8 mouse cellular contexts compared by ENCODE assay signal in genomic region chr6:112945181-112945751, GRCm38 (mm10). TPM values are rescaled to one million over a fixed set of nuclear protein-coding genes. Genes with fewer than 3 reads are reported as not detected.
DNase-seq lines count a peak whose midpoint lies in the region; ATAC-seq and TF ChIP-seq lines count a peak whose summit lies in the region.

No protein-coding gene starts in this region.

- WGBS in heart, postnatal 0 days = 55% methylated on average over 13 of the region's 14 CpGs
- 18% methylated on average over 14 of the region's 14 CpGs for WGBS in hindbrain, embryonic 10.5 days

- H3K36me3 ChIP-seq in heart, postnatal 0 days (replicated peaks; ENCODE audit: control insufficient read depth, insufficient read depth, low read length) = no peaks in the 10 kb centered on the region
- peaks cover 38% of the 10 kb centered on the region for H3K36me3 ChIP-seq in hindbrain, embryonic 10.5 days

- peak overlapping the region; percentile 6; the same call in 1 of the 2 replicates for H3K9ac ChIP-seq in heart, postnatal 0 days (replicated peaks; ENCODE audit: low read depth, low read length)

- peak overlapping the region; percentile 73 for H3K4me2 ChIP-seq in heart, postnatal 0 days (ENCODE audit: low read depth, low read length)

- peak overlapping the region; percentile 18; the same call in 1 of the 2 replicates for H3K4me3 ChIP-seq in heart, postnatal 0 days (ENCODE audit: low read depth, low read length)
- H3K4me3 ChIP-seq in brown adipose tissue, adult 24 weeks (ENCODE audit: insufficient read depth, low read depth, low read length) = peak overlapping the region; percentile 23; the same call in 1 of the 2 replicates
- peak overlapping the region; percentile 80 for H3K4me3 ChIP-seq in hindbrain, embryonic 10.5 days

- H3K9me3 ChIP-seq in heart, postnatal 0 days (replicated peaks; ENCODE audit: control insufficient read depth, low read length) = no peaks in the 10 kb centered on the region
- no peaks in the 10 kb centered on the region for H3K9me3 ChIP-seq in hindbrain, embryonic 10.5 days

- TF ChIP-seq EP300 in heart, postnatal 0 days (IDR thresholded peaks at IDR 0.05; ENCODE audit: low read depth) = no peak

- no peak for DNase-seq in heart, postnatal 0 days (ENCODE audit: low spot score)
- DNase-seq in heart, adult 11 months = no peak
- peak; percentile 42 for DNase-seq in 3T3-L1 (ENCODE audit: low read depth, low spot score)
- peak; percentile 36 for DNase-seq in hindbrain, embryonic 10.5 days (ENCODE audit: low spot score)
- no peak for DNase-seq in Muller cell, postnatal 12 days (ENCODE audit: inconsistent ontology term)
- no peak for DNase-seq in gastrocnemius, postnatal 4 days (ENCODE audit: low spot score in 2 of 2)

- no peaks in the 10 kb centered on the region; the same call in 1 of the 2 replicates for H3K4me1 ChIP-seq in heart, postnatal 0 days (ENCODE audit: control insufficient read depth, insufficient read depth)
- peaks cover 2% of the 10 kb centered on the region; the same call in 1 of the 2 replicates for H3K4me1 ChIP-seq in brown adipose tissue, adult 24 weeks (ENCODE audit: control insufficient read depth, insufficient read depth, insufficient read length, low read length)
- peaks cover 75% of the 10 kb centered on the region for H3K4me1 ChIP-seq in hindbrain, embryonic 10.5 days (replicated peaks)

- ATAC-seq in heart, postnatal 0 days (ENCODE audit: insufficient read depth, low read depth) = no peak
- peak; percentile 6 for ATAC-seq in megakaryocyte, adult 5-6 weeks (ENCODE audit: poor library complexity, severe bottlenecking)

- no peaks in the 10 kb centered on the region for H3K27me3 ChIP-seq in heart, postnatal 0 days (ENCODE audit: control insufficient read depth, insufficient read depth, low read length)
- no peaks in the 10 kb centered on the region for H3K27me3 ChIP-seq in hindbrain, embryonic 10.5 days (ENCODE audit: insufficient read depth, poor library complexity, severe bottlenecking)

- no peak overlapping the region for H3K27ac ChIP-seq in heart, postnatal 0 days (ENCODE audit: low read depth)
- no peak overlapping the region for H3K27ac ChIP-seq in brown adipose tissue, adult 24 weeks (replicated peaks; ENCODE audit: low read depth, low read length)
- H3K27ac ChIP-seq in hindbrain, embryonic 10.5 days = peak overlapping the region; percentile 93

- no peak for TF ChIP-seq CTCF in heart, postnatal 0 days (IDR thresholded peaks at IDR 0.05; ENCODE audit: low read depth)

RNA-seq across cellular contexts. Expression of gene Srgap3, which starts 1.8 kb away (rescaled TPM):
- 0.70 TPM in 1 of 2 replicates, not detected in the other for total RNA-seq in heart, postnatal 0 days (2014; rRNA removed; ENCODE audit: low replicate concordance)
- polyA plus RNA-seq in heart, postnatal 0 days (2015; fragmentation: Nextera tagmentation; extraction: Ambion mirVana) = 0.19 and 0.33 TPM in 2 replicates
- polyA plus RNA-seq in brown adipose tissue, adult 24 weeks (2012; ENCODE audit: insufficient read depth, insufficient read length, missing spikeins) = 0.71 TPM in 1 of 2 replicates, not detected in the other
- polyA plus RNA-seq in hindbrain, embryonic 10.5 days (2016; fragmentation: Nextera tagmentation; extraction: Ambion mirVana) = 28.0 and 34.7 TPM in 2 replicates
- total RNA-seq in megakaryocyte, adult 5-6 weeks (2015) = 3.5 and 6.1 TPM in 2 replicates
- total RNA-seq in megakaryocyte, adult 5-6 weeks (2017) = 2.7 and 2.8 TPM in 2 replicates
- 10 to 100 TPM; 15.6 to 20.3 TPM for total RNA-seq in gastrocnemius, postnatal 4 days (2021)

Comparison
In these comparisons a context has a peak if more than half of its experiments do, and no peak if none do; other contexts are left out.
1. DNase-seq: peak in 3T3-L1 (single experiment) and hindbrain, embryonic 10.5 days (single experiment); none in heart, postnatal 0 days (single experiment), heart, adult 11 months (single experiment), Muller cell, postnatal 12 days (single experiment) and gastrocnemius, postnatal 4 days (0 of 2).
2. H3K4me3 ChIP-seq: peak in every context shown above with its lines; median percentile 80 in hindbrain, embryonic 10.5 days; 23 in brown adipose tissue, adult 24 weeks; 18 in heart, postnatal 0 days.